Mouse (Mus musculus) embryonic facial prominence, embryonic 11.5 days (tissue): ENCODE data around the gene Ebf1. TPM values are rescaled to one million over a fixed set of nuclear protein-coding genes. Genes with fewer than 3 reads are reported as not detected.

ENCODE experiments used
- ATAC-seq: fragments of 200-750 bp; cut with Nextera tagmentation; replicated peaks from 2 replicates; pipeline ENCODE4 v1.8.0; 2017; ENCODE audit warnings: low read depth; ENCODE audit not compliant: insufficient number of reproducible peaks, low FRiP score, low TSS enrichment
- DNase-seq: peaks from one replicate; pipeline ENCODE4 v3.0.0-alpha.2; 2015; ENCODE audit warnings: low spot score
- H3K27ac ChIP-seq: fragments of 300-500 bp; sonication (generic); replicated peaks from 2 replicates; pipeline ENCODE4 v1.5.1; 2014; ENCODE audit warnings: mild to moderate bottlenecking, low read depth, low read length, control low read depth
- H3K27me3 ChIP-seq: fragments of 300-500 bp; sonication (generic); 2 replicates; pipeline ENCODE4 v1.6.1; 2014; ENCODE audit warnings: mild to moderate bottlenecking, low read length, moderate library complexity, mixed read lengths; ENCODE audit not compliant: control insufficient read depth, insufficient read depth
- H3K36me3 ChIP-seq: fragments of 300-500 bp; sonication (generic); replicated peaks from 2 replicates; pipeline ENCODE4 v1.6.1; 2014; ENCODE audit warnings: low read depth, mild to moderate bottlenecking, low read length, moderate library complexity, mixed read lengths; ENCODE audit not compliant: control insufficient read depth, insufficient read depth
- H3K4me1 ChIP-seq: fragments of 300-500 bp; sonication (generic); 2 replicates; pipeline ENCODE4 v1.6.1; 2014; ENCODE audit warnings: low read length, mixed read lengths; ENCODE audit not compliant: control insufficient read depth, insufficient read depth
- H3K4me2 ChIP-seq: fragments of 300-500 bp; sonication (generic); 2 replicates; pipeline ENCODE4 v1.6.1; 2014; ENCODE audit warnings: low read depth, mild to moderate bottlenecking, control low read depth, low read length, moderate library complexity
- H3K4me3 ChIP-seq: fragments of 300-500 bp; sonication (generic); 2 replicates; pipeline ENCODE4 v1.5.1; 2014; ENCODE audit warnings: low read depth, low read length, control low read depth
- H3K9ac ChIP-seq: fragments of 300-500 bp; sonication (generic); replicated peaks from 2 replicates; pipeline ENCODE4 v1.6.1; 2014; ENCODE audit warnings: mild to moderate bottlenecking, control low read depth, low read length
- H3K9me3 ChIP-seq: fragments of 300-500 bp; sonication (generic); replicated peaks from 2 replicates; pipeline ENCODE4 v1.6.1; 2016; ENCODE audit warnings: mild to moderate bottlenecking, low read length, inconsistent platforms, mixed read lengths; ENCODE audit not compliant: control insufficient read depth
- WGBS: fragments of 180-500 bp; shearing (Covaris S2); extraction: QIAGEN DNeasy Blood & Tissue Kit; methylation state at CpG from one replicate; pipeline ENCODE4 v1.1.7; 2014; 5-methylcytosine and 5-hydroxymethylcytosine counted together
- polyA plus RNA-seq: library from polyadenylated mRNA; unstranded; fragments of >200 nt; fragmentation: Nextera tagmentation; extraction: Ambion mirVana; gene quantifications from 2 replicates; pipeline ENCODE4 v1.2.1, GENCODE M21; 2014

The Ebf1 gene
- polyA plus RNA-seq, 1 experiment from 2014 or later: 47.9 TPM

- DNase-seq: no peak
- Histone ChIP-seq H3K4me3 (no peak overlapping the region), H3K9me3 (no peaks in the 10 kb centered on the region), H3K27ac (no peak overlapping the region), H3K4me1 (no peaks in the 10 kb centered on the region), H3K27me3 (no peaks in the 10 kb centered on the region), H3K9ac (no peak overlapping the region), H3K4me2 (no peak overlapping the region), H3K36me3 (no peaks in the 10 kb centered on the region)
- 85% methylated on average over 5 of the region's 5 CpGs for WGBS
- ATAC-seq: no peak
Observed at GRCm38 (mm10) chr11:44979391-44979790, 362.3 kb downstream of the Ebf1 start.

GRCm38 (mm10) chr11:44982225-44982624 lies 365.1 kb downstream of the Ebf1 start:
- H3K9me3 ChIP-seq: no peaks in the 10 kb centered on the region
- H3K9ac ChIP-seq: no peak overlapping the region
- ATAC-seq (no peak), DNase-seq (no peak)
- no peak overlapping the region for H3K4me3 ChIP-seq
- H3K4me1 ChIP-seq: no peaks in the 10 kb centered on the region
- no peak overlapping the region for H3K27ac ChIP-seq
- H3K36me3 ChIP-seq: no peaks in the 10 kb centered on the region
- whole genome bisulfite sequencing: 45% methylated on average over 9 of the region's 9 CpGs
- H3K27me3 ChIP-seq: no peaks in the 10 kb centered on the region
- H3K4me2 ChIP-seq: no peak overlapping the region

DNA sequence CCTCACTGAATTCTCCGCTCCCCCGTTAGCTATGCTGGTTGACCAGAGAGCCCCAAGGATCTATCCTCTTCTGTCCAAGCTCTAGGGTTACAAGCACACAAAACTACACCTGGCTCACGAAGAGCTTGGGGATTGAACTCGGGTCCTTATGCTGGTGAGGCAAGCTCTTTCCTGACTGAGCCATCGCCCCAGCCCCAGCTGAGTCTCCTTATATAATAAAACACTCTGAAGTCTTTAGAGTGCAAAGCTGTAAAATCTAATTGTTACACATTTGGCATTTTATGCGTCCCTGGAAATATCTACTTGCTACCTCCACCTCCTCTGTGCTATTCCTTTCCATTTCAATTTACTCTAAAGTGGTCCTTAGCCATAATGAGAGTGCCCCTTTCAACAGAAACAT lies 366.8 kb downstream of the Ebf1 start:
- no peaks in the 10 kb centered on the region for H3K9me3 ChIP-seq
- no peaks in the 10 kb centered on the region for H3K27me3 ChIP-seq
- H3K9ac ChIP-seq: no peak overlapping the region
- 82% methylated on average over 6 of the region's 6 CpGs for WGBS
- H3K4me2 ChIP-seq: no peak overlapping the region
- no peaks in the 10 kb centered on the region for H3K36me3 ChIP-seq
- ATAC-seq: no peak
- H3K27ac ChIP-seq: no peak overlapping the region
- DNase-seq: no peak
- H3K4me3 ChIP-seq: no peak overlapping the region
- H3K4me1 ChIP-seq: no peaks in the 10 kb centered on the region

DNA sequence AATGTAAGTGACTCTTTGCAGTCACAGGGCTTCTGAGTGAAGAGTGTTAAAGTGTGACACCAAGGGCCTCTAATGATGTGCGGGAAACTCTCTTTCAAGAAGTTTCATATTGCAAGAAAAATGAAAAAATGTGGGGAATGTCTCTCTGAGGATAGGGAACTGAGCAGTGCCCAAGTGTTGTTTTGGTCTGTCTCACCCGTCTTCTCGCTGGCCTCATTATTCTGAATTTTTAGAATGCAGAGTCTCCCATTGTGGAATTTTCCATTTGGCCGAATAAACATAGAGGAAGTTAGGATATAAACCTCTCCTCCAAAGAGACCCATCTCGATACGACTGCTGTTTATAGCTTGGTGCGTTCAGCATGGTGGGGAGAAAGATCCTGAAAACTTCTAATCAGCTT lies 367.3 kb downstream of the Ebf1 start:
- DNase-seq: no peak

GRCm38 (mm10) chr11:44987796-44988195 lies 370.7 kb downstream of the Ebf1 start:
- H3K27me3 ChIP-seq: no peaks in the 10 kb centered on the region
- DNase-seq (peak; percentile 64), ATAC-seq (no peak)
- no peaks in the 10 kb centered on the region for H3K9me3 ChIP-seq
- H3K36me3 ChIP-seq: no peaks in the 10 kb centered on the region
- no peak overlapping the region for H3K27ac ChIP-seq
- H3K4me2 ChIP-seq: no peak overlapping the region
- WGBS: 64% methylated on average over 4 of the region's 4 CpGs
- H3K9ac ChIP-seq: no peak overlapping the region
- H3K4me1 ChIP-seq: no peaks in the 10 kb centered on the region
- H3K4me3 ChIP-seq: no peak overlapping the region

More for the DNA sequence above, 367.3 kb downstream of the Ebf1 start:
- Histone ChIP-seq H3K4me3 (no peak overlapping the region), H3K4me2 (no peak overlapping the region), H3K9me3 (no peaks in the 10 kb centered on the region), H3K27ac (no peak overlapping the region), H3K4me1 (no peaks in the 10 kb centered on the region), H3K9ac (no peak overlapping the region), H3K36me3 (no peaks in the 10 kb centered on the region), H3K27me3 (no peaks in the 10 kb centered on the region)
- no peak for ATAC-seq
- 58% methylated on average over 7 of the region's 7 CpGs for WGBS

- Histone ChIP-seq H3K9ac (no peak overlapping the region), H3K4me1 (no peaks in the 10 kb centered on the region; the same call in 1 of the 2 replicates), H3K27ac (no peak overlapping the region), H3K9me3 (no peaks in the 10 kb centered on the region), H3K4me2 (no peak overlapping the region), H3K4me3 (no peak overlapping the region), H3K36me3 (no peaks in the 10 kb centered on the region), H3K27me3 (no peaks in the 10 kb centered on the region)
- DNase-seq: peak; percentile 24
- ATAC-seq: no peak
- 39% methylated on average over 5 of the region's 5 CpGs for WGBS
Observed at GRCm38 (mm10) chr11:45002681-45003286, 385.7 kb downstream of the Ebf1 start.

DNA sequence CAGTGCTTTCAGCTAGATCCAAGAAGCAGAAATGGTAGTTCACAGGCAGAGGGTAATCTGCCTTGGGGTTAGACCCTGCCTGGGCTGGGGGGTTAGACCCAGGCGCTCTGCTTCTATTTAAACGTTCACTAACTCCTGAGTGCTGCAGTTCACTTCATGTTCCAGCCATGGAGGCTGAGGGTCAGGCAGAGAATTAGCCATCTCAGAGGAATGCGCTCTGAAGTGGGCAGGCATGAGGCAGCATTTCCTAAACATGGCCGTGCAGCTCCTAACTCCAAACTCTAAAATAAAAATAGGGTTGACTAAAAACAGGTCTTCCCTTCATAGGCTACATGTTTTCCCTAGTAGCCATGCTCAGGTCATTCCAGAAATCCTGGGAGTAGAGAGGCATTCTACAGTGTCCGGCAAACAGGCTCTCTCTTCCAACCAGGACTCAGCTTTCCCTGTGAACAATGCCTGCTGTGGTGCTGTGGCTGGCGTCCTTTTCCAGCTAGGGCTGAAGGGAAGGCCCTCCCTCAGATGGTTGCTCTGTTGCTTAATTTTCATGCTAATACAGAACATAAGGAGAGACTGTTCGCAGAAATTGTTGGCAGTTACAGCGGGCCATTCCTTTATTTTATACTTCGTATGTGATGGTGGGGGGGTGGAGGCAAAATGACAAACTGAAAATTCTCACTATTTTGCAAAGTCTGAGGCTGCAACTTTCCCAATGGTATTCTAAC lies 386.8 kb downstream of the Ebf1 start:
- H3K36me3 ChIP-seq: no peaks in the 10 kb centered on the region
- 0 out of 2 replicates have a peak, but pooled peaks have one; percentile 37 for ATAC-seq
- H3K9ac ChIP-seq: no peak overlapping the region
- H3K27me3 ChIP-seq: no peaks in the 10 kb centered on the region
- no peaks in the 10 kb centered on the region; the same call in 1 of the 2 replicates for H3K4me1 ChIP-seq
- no peak for DNase-seq
- H3K4me3 ChIP-seq: no peak overlapping the region
- H3K9me3 ChIP-seq: no peaks in the 10 kb centered on the region
- H3K4me2 ChIP-seq: no peak overlapping the region
- no peak overlapping the region for H3K27ac ChIP-seq
- 29% methylated on average over 9 of the region's 9 CpGs for WGBS

DNA sequence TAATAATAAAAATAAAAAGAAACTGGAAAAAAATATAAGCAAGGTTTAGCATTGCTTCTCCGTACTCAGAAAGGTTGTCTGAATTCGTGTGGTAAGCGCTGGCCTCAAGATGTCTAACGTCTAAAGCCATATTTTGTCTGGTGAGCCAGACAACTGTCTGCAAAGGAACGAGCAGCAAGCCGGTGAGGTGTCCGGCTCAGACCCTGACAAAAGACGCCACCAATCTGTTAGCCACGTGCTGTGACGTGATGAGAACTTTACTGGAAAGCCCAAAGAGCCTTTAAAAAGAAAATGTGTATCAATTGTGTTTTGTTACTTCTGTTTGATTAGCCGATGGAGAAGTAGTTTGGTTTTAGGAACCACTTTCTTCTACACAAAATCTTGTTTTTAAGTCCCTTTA lies 390.2 kb downstream of the Ebf1 start:
- no peak for ATAC-seq
- no peaks in the 10 kb centered on the region for H3K9me3 ChIP-seq
- H3K9ac ChIP-seq: no peak overlapping the region
- 49% methylated on average over 11 of the region's 11 CpGs for WGBS
- no peak overlapping the region for H3K4me2 ChIP-seq
- no peaks in the 10 kb centered on the region for H3K27me3 ChIP-seq
- no peaks in the 10 kb centered on the region for H3K36me3 ChIP-seq
- no peaks in the 10 kb centered on the region; the same call in 1 of the 2 replicates for H3K4me1 ChIP-seq
- no peak for DNase-seq
- no peak overlapping the region for H3K4me3 ChIP-seq
- H3K27ac ChIP-seq: no peak overlapping the region
